7 mouse cellular contexts compared by ENCODE assay signal in genomic region chr1:178405445-178405911, GRCm38 (mm10). TPM values are rescaled to one million over a fixed set of nuclear protein-coding genes. Genes with fewer than 3 reads are reported as not detected.
DNase-seq lines count a peak whose midpoint lies in the region; ATAC-seq lines count a peak whose summit lies in the region.

No protein-coding gene starts in this region.

- DNase-seq in adrenal gland, adult (ENCODE audit: inconsistent age in 2 of 2, low spot score in 1 of 2) = peak; percentile 88 to 94
- DNase-seq in embryo, embryonic 10.5 days (ENCODE audit: low spot score) = peak; percentile 87
- peak; percentile 87 for DNase-seq in gastrocnemius, postnatal 25 days
- peak; percentile 78 to 86 for DNase-seq in left cerebral cortex, postnatal 25 days (ENCODE audit: low spot score in 2 of 2)
- DNase-seq in midbrain, embryonic 10.5 days (ENCODE audit: low spot score) = peak; percentile 86
- DNase-seq in right cerebral cortex, postnatal 4 days = peak; percentile 67

- peak overlapping the region; percentile 62 for H3K4me2 ChIP-seq in intestine, embryonic 15.5 days (replicated peaks)

- under 1% methylated on average over 23 of the region's 23 CpGs for WGBS in intestine, embryonic 15.5 days
- WGBS in midbrain, embryonic 10.5 days = 1% methylated on average over 23 of the region's 23 CpGs

- peak overlapping the region; percentile 99 for H3K27ac ChIP-seq in intestine, embryonic 15.5 days
- H3K27ac ChIP-seq in midbrain, embryonic 10.5 days (replicated peaks) = peak overlapping the region; percentile 100

- peak overlapping the region; percentile 67 for H3K4me3 ChIP-seq in intestine, embryonic 15.5 days (replicated peaks)
- peak overlapping the region; percentile 82 for H3K4me3 ChIP-seq in midbrain, embryonic 10.5 days

- intact Hi-C loops in left cerebral cortex, postnatal 25 days (cut with DNase I) = no loop called here

- ATAC-seq in intestine, embryonic 15.5 days = peak; percentile 88

- peak overlapping the region; percentile 88 for H3K9ac ChIP-seq in intestine, embryonic 15.5 days

- H3K27me3 ChIP-seq in intestine, embryonic 15.5 days (replicated peaks) = no peaks in the 10 kb centered on the region
- H3K27me3 ChIP-seq in midbrain, embryonic 10.5 days (ENCODE audit: low read depth, poor library complexity, severe bottlenecking) = no peaks in the 10 kb centered on the region

- no peaks in the 10 kb centered on the region for H3K9me3 ChIP-seq in intestine, embryonic 15.5 days
- H3K9me3 ChIP-seq in midbrain, embryonic 10.5 days (replicated peaks) = no peaks in the 10 kb centered on the region

- H3K36me3 ChIP-seq in intestine, embryonic 15.5 days = no peaks in the 10 kb centered on the region
- no peaks in the 10 kb centered on the region for H3K36me3 ChIP-seq in midbrain, embryonic 10.5 days

- no peaks in the 10 kb centered on the region for H3K4me1 ChIP-seq in intestine, embryonic 15.5 days (replicated peaks)
- H3K4me1 ChIP-seq in midbrain, embryonic 10.5 days = peaks cover 14% of the 10 kb centered on the region; the same call in 1 of the 2 replicates

RNA-seq across cellular contexts. Expression of gene Efcab2, which starts 0.4 kb away (rescaled TPM):
- total RNA-seq in gastrocnemius, postnatal 25 days (2021) = 10 to 100 TPM; 10.7 to 12.1 TPM
- polyA plus RNA-seq in intestine, embryonic 15.5 days (2015; fragmentation: Nextera tagmentation; extraction: Ambion mirVana) = 7.3 and 8.6 TPM in 2 replicates
- total RNA-seq in left cerebral cortex, postnatal 25 days (2021) = 10 to 100 TPM in 1 of 2 experiments, 1 to 10 TPM in 1; 8.0 to 11.5 TPM
- polyA plus RNA-seq in midbrain, embryonic 10.5 days (2016; fragmentation: Nextera tagmentation; extraction: Ambion mirVana) = 7.9 and 8.0 TPM in 2 replicates

Comparison
In these comparisons a context has a peak if more than half of its experiments do, and no peak if none do; other contexts are left out.
1. Peak in every context shown above with its lines: DNase-seq, ATAC-seq, H3K4me3 ChIP-seq and H3K27ac ChIP-seq.